Mouse (Mus musculus) left cerebral cortex, postnatal 4 days (tissue): ENCODE data around the gene Camsap2. TPM values are rescaled to one million over a fixed set of nuclear protein-coding genes. Genes with fewer than 3 reads are reported as not detected.

Experiments
- DNase-seq: peaks from one replicate; pipeline ENCODE4 v3.0.0-alpha.2; 2022
- intact Hi-C: fragments of 180-260 bp; cut with DNase I; formaldehyde crosslinking; loops from one replicate; pipeline ENCODE4 v1.15.1; 2025
- total RNA-seq, 2 experiments: library from RNA; stranded (reverse); gene quantifications; 2 replicates each; pipeline ENCODE4 v1.2.3; 2021

Gene Camsap2
- total RNA-seq, 2 experiments from 2014 or later = 153 to 159 TPM

- intact Hi-C loops = no loop called here
- peak; percentile 51 for DNase-seq
Measured at GRCm38 (mm10) chr1:136344768-136345453, 993 bp downstream of the Camsap2 start.

- DNase-seq = no peak
- intact Hi-C loops = no loop called here
Measured at GRCm38 (mm10) chr1:136344281-136344680, 1.6 kb downstream of the Camsap2 start.

- DNase-seq = no peak
- intact Hi-C loops = no loop called here
Measured at GRCm38 (mm10) chr1:136343727-136344126, 2.2 kb downstream of the Camsap2 start.

- no peak for DNase-seq
- intact Hi-C loops = no loop called here
Measured at GRCm38 (mm10) chr1:136340541-136340940, 5.4 kb downstream of the Camsap2 start.

- intact Hi-C loops = no loop called here
Measured at GRCm38 (mm10) chr1:136334743-136335142, 11.2 kb downstream of the Camsap2 start.

GRCm38 (mm10) chr1:136333512-136333911 is 12.4 kb downstream of the Camsap2 start:
- DNase-seq = no peak
- intact Hi-C loops = no loop called here

More at GRCm38 (mm10) chr1:136334743-136335142, 11.2 kb downstream of the Camsap2 start:
- DNase-seq = no peak

GRCm38 (mm10) chr1:136333071-136333470 is 12.8 kb downstream of the Camsap2 start:
- intact Hi-C loops = no loop called here
- DNase-seq = no peak

GRCm38 (mm10) chr1:136331836-136332235 is 14.1 kb downstream of the Camsap2 start:
- peak; percentile 66 for DNase-seq
- intact Hi-C loops = no loop called here

- intact Hi-C loops = no loop called here
- no peak for DNase-seq
Measured at GRCm38 (mm10) chr1:136329426-136329825, 16.5 kb downstream of the Camsap2 start.

GRCm38 (mm10) chr1:136328640-136329039 is 17.3 kb downstream of the Camsap2 start:
- no peak for DNase-seq
- intact Hi-C loops = no loop called here

- intact Hi-C loops = no loop called here
- DNase-seq = no peak
Measured at GRCm38 (mm10) chr1:136327638-136328037, 18.3 kb downstream of the Camsap2 start.

GRCm38 (mm10) chr1:136325933-136326332 is 20.0 kb downstream of the Camsap2 start:
- intact Hi-C loops = no loop called here
- DNase-seq = peak; percentile 27

GRCm38 (mm10) chr1:136322331-136322730 is 23.6 kb downstream of the Camsap2 start:
- intact Hi-C loops = no loop called here
- DNase-seq = no peak

GRCm38 (mm10) chr1:136316317-136316716 is 29.6 kb downstream of the Camsap2 start:
- no peak for DNase-seq
- intact Hi-C loops = no loop called here

GRCm38 (mm10) chr1:136309193-136309592 is 36.7 kb downstream of the Camsap2 start:
- intact Hi-C loops = no loop called here
- DNase-seq = no peak

- peak; percentile 8 for DNase-seq
- intact Hi-C loops = no loop called here
Measured at GRCm38 (mm10) chr1:136306424-136306823, 39.5 kb downstream of the Camsap2 start.

- intact Hi-C loops = no loop called here
- DNase-seq = no peak
Measured at GRCm38 (mm10) chr1:136293961-136294360, 51.9 kb downstream of the Camsap2 start.

- intact Hi-C loops = loop anchor here (5.0 kb wide), 1 partner anchor 167 kb away; no protein-coding TSS in a partner anchor
- no peak for DNase-seq
Measured at GRCm38 (mm10) chr1:136289803-136290202, 56.1 kb downstream of the Camsap2 start.

GRCm38 (mm10) chr1:136277366-136277765 is 68.5 kb downstream of the Camsap2 start:
- intact Hi-C loops = no loop called here
- no peak for DNase-seq

- intact Hi-C loops = loop anchor here (10.0 kb wide), 1 partner anchor 93 kb away; no protein-coding TSS in a partner anchor
- DNase-seq = no peak
Measured at GRCm38 (mm10) chr1:136268224-136268623, 77.7 kb downstream of the Camsap2 start.

GRCm38 (mm10) chr1:136266127-136266526 is 79.8 kb downstream of the Camsap2 start:
- intact Hi-C loops = loop anchor here (10.0 kb wide), 1 partner anchor 91 kb away; no protein-coding TSS in a partner anchor
- no peak for DNase-seq

GRCm38 (mm10) chr1:136263355-136263754 is 82.5 kb downstream of the Camsap2 start:
- no peak for DNase-seq
- intact Hi-C loops = loop anchor here (10.0 kb wide), 1 partner anchor 89 kb away; no protein-coding TSS in a partner anchor
